Mouse (Mus musculus): Measurements from ENCODE around the gene Olfr107.

Gene Olfr107

GRCm38 (mm10) chr17:37398926-37399325, at the start of gene Olfr107:
TSS of gene Olfr107 (plus strand) at chr17:37399226.
- no peak for DNase-seq (ENCODE audit: low read depth, low spot score)

GRCm38 (mm10) chr17:37359282-37359681, 39.7 kb upstream of the Olfr107 start, which contains the start of gene Olfr104-ps:
TSS of gene Olfr104-ps (plus strand) at chr17:37359582.
- no peak for DNase-seq (ENCODE audit: low read depth, low spot score)

GRCm38 (mm10) chr17:37378733-37379132, 20.3 kb upstream of the Olfr107 start, which contains the start of gene Olfr105-ps:
TSS of gene Olfr105-ps (plus strand) at chr17:37379033.
- DNase-seq (ENCODE audit: low read depth, low spot score), result no peak

- DNase-seq (ENCODE audit: low read depth, low spot score), result no peak
These were observed 8.9 kb upstream of the Olfr107 start, which contains the start of gene Olfr106-ps for GRCm38 (mm10) chr17:37390093-37390492. TSS of gene Olfr106-ps (plus strand) at chr17:37390393.

- no peak for DNase-seq (ENCODE audit: low read depth, low spot score)
These were observed 14.4 kb downstream of the Olfr107 start for GRCm38 (mm10) chr17:37413380-37413779.

GRCm38 (mm10) chr17:37445180-37445579, 46.2 kb downstream of the Olfr107 start, which contains the start of gene Olfr108:
TSS of gene Olfr108 (plus strand) at chr17:37445480.
- no peak for DNase-seq (ENCODE audit: low read depth, low spot score)

All from WW6 (cell line).